Mouse (Mus musculus): ENCODE measurements around the gene Gm10974. TPM values are rescaled to one million over a fixed set of nuclear protein-coding genes. Genes with fewer than 3 reads are reported as not detected.

Gm10974 gene
- total and polyA plus RNA-seq, 3 experiments: not detected

- Histone ChIP-seq H3K79me2 (replicated peaks; ENCODE audit: control insufficient read depth, extremely low read depth, insufficient read depth, poor library complexity, severe bottlenecking) (no peaks in the 10 kb centered on the region; the same call in 1 of the 2 replicates), H3K9ac (ENCODE audit: insufficient read depth, low read depth) (no peak overlapping the region), H3K4me2 (ENCODE audit: insufficient read depth, low read depth, poor library complexity, severe bottlenecking) (no peak overlapping the region), H3K27ac (ENCODE audit: insufficient read depth, low read depth) (no peak overlapping the region), H3K36me3 (replicated peaks in 1 of 2; ENCODE audit: control insufficient read depth in 1 of 2, insufficient read depth in 1 of 2, low read length in 1 of 2) (peaks cover 0 to 35% of the 10 kb centered on the region in 2 experiments), H3K4me1 (ENCODE audit: control insufficient read depth in 1 of 2, insufficient read depth in 2 of 2) (peaks cover 0 to 15% of the 10 kb centered on the region in 2 experiments; a peak in 2 of 4 replicates), H3K9me3 (replicated peaks; ENCODE audit: low read length) (peaks cover 23% of the 10 kb centered on the region), H3K4me3 (replicated peaks in 1 of 3; ENCODE audit: low read depth in 2 of 3, low read length in 2 of 3, poor library complexity in 1 of 3) (no peak overlapping the region), H3K27me3 (replicated peaks) (no peaks in the 10 kb centered on the region)
- in situ Hi-C loops (cut with MboI; ENCODE audit: low pct_ligation_motif_present, low pct_unique_long_range_greater_than_20kb, low sequenced_read_pairs) (no loop called here), dilution Hi-C loops (cut with MboI; ENCODE audit: extremely low pct_ligation_motif_present, extremely low pct_unique_long_range_greater_than_20kb, low sequenced_read_pairs) (no loop called here)
- no peak for DNase-seq (ENCODE audit: extremely low read depth)
- TF ChIP-seq MAFK (IDR thresholded peaks at IDR 0.05; ENCODE audit: insufficient replicate concordance, low read length) (peak; percentile 40; the same call in 1 of the 2 replicates), MXI1 (IDR thresholded peaks at IDR 0.05; ENCODE audit: low read depth, low read length) (no peak), ZMIZ1 (IDR thresholded peaks at IDR 0.05; ENCODE audit: low read depth, low read length) (no peak), PAX5 (IDR thresholded peaks at IDR 0.05; ENCODE audit: low read length) (no peak), USF1 (IDR thresholded peaks at IDR 0.05; ENCODE audit: low read depth, low read length) (no peak), NRF1 (IDR thresholded peaks at IDR 0.05; ENCODE audit: low read depth, low read length) (no peak)
Observed at GRCm38 (mm10) chr7:66359044-66359443, 6.7 kb upstream of the Gm10974 start.

GRCm38 (mm10) chr7:66364491-66364890 is 1.2 kb upstream of the Gm10974 start:
- no peak overlapping the region for H3K9ac ChIP-seq (ENCODE audit: insufficient read depth, low read depth)
- peaks cover 4 to 7% of the 10 kb centered on the region in 2 experiments; a peak in 3 of 4 replicates for H3K4me1 ChIP-seq (ENCODE audit: control insufficient read depth in 1 of 2, insufficient read depth in 2 of 2)
- H3K36me3 ChIP-seq (replicated peaks in 1 of 2; ENCODE audit: control insufficient read depth in 1 of 2, insufficient read depth in 1 of 2, low read length in 1 of 2): peaks cover 4 to 41% of the 10 kb centered on the region in 2 experiments
- peaks cover 25% of the 10 kb centered on the region for H3K9me3 ChIP-seq (replicated peaks; ENCODE audit: low read length)
- 0 out of 2 replicates have a peak, but pooled peaks cover 3% of the 10 kb centered on the region for H3K79me2 ChIP-seq (replicated peaks; ENCODE audit: control insufficient read depth, extremely low read depth, insufficient read depth, poor library complexity, severe bottlenecking)
- DNase-seq (ENCODE audit: extremely low read depth): no peak
- no peak overlapping the region for H3K4me2 ChIP-seq (ENCODE audit: insufficient read depth, low read depth, poor library complexity, severe bottlenecking)
- H3K27me3 ChIP-seq (replicated peaks): no peaks in the 10 kb centered on the region
- in situ Hi-C loops (cut with MboI; ENCODE audit: low pct_ligation_motif_present, low pct_unique_long_range_greater_than_20kb, low sequenced_read_pairs) (no loop called here), dilution Hi-C loops (cut with MboI; ENCODE audit: extremely low pct_ligation_motif_present, extremely low pct_unique_long_range_greater_than_20kb, low sequenced_read_pairs) (no loop called here)
- TF ChIP-seq ZNF384 (IDR thresholded peaks at IDR 0.05; ENCODE audit: low read depth, low read length): no peak
- TF ChIP-seq KAT2A (IDR thresholded peaks at IDR 0.05; ENCODE audit: insufficient replicate concordance, low read length): no peak
- TF ChIP-seq ZC3H11A (IDR thresholded peaks at IDR 0.05; ENCODE audit: low read depth, low read length): no peak
- no peak for TF ChIP-seq RAD21 (IDR thresholded peaks at IDR 0.05; ENCODE audit: low read depth, low read length)
- no peak for TF ChIP-seq ETS1 (conservative IDR thresholded peaks at IDR 0.05; ENCODE audit: low read depth, low read length)
- no peak for TF ChIP-seq MAZ (IDR thresholded peaks at IDR 0.05; ENCODE audit: low read depth, low read length)
- no peak for TF ChIP-seq E2F4 (IDR thresholded peaks at IDR 0.05; ENCODE audit: insufficient replicate concordance, low read depth, low read length)
- no peak for TF ChIP-seq MYC (IDR thresholded peaks at IDR 0.05; ENCODE audit: low read depth, low read length)
- no peak for TF ChIP-seq EP300 (IDR thresholded peaks at IDR 0.05; ENCODE audit: low read length)
- TF ChIP-seq CHD2 (IDR thresholded peaks at IDR 0.05; ENCODE audit: low read length): no peak
- no peak for TF ChIP-seq SMC3 (IDR thresholded peaks at IDR 0.05; ENCODE audit: low read depth, low read length)
- no peak for TF ChIP-seq CHD1 (IDR thresholded peaks at IDR 0.05; ENCODE audit: low read depth, low read length)
- no peak for TF ChIP-seq SIN3A (IDR thresholded peaks at IDR 0.05; ENCODE audit: low read length)
- TF ChIP-seq ELF1 (IDR thresholded peaks at IDR 0.05; ENCODE audit: low read depth, low read length): no peak
- TF ChIP-seq NRF1 (IDR thresholded peaks at IDR 0.05; ENCODE audit: low read depth, low read length): no peak
- H3K27ac ChIP-seq (ENCODE audit: insufficient read depth, low read depth): no peak overlapping the region
- no peak overlapping the region for H3K4me3 ChIP-seq (replicated peaks in 1 of 3; ENCODE audit: low read depth in 2 of 3, low read length in 2 of 3, poor library complexity in 1 of 3)

Measured in CH12.LX (cell line).